Mouse (Mus musculus) kidney, adult 9 months (tissue): Measurements from ENCODE around the gene Zfp414.
A peak's percentile ranks its signal among the peaks of the same experiment; 100 is the strongest.

Source experiments
- DNase-seq: peaks from one replicate; pipeline ENCODE4 v3.0.0; 2022

Gene Zfp414

GRCm38 (mm10) chr17:33649781-33650475 is 21.0 kb downstream of the Zfp414 start:
- DNase-seq, result no peak

GRCm38 (mm10) chr17:33666813-33667212 is 37.9 kb downstream of the Zfp414 start:
- no peak for DNase-seq

GRCm38 (mm10) chr17:33669681-33670080 is 40.8 kb downstream of the Zfp414 start:
- no peak for DNase-seq

- no peak for DNase-seq
Observed at GRCm38 (mm10) chr17:33673837-33674236, 44.9 kb downstream of the Zfp414 start.

GRCm38 (mm10) chr17:33675452-33675851 is 46.6 kb downstream of the Zfp414 start:
- DNase-seq, result peak; percentile 34

- no peak for DNase-seq
Observed at GRCm38 (mm10) chr17:33676086-33676485, 47.2 kb downstream of the Zfp414 start.

GRCm38 (mm10) chr17:33678771-33679170 is 49.9 kb downstream of the Zfp414 start:
- DNase-seq, result no peak
